Mouse (Mus musculus) forebrain, embryonic 13.5 days (tissue): ENCODE data around the gene Diaph3. TPM values are rescaled to one million over a fixed set of nuclear protein-coding genes. Genes with fewer than 3 reads are reported as not detected.

ENCODE experiments used
- microRNA-seq: library from miRNA; unstranded; fragments of <30 nt; microRNA quantifications from one replicate; pipeline ENCODE4, GENCODE M21; 2016
- polyA plus RNA-seq: library from polyadenylated mRNA; unstranded; fragments of >200 nt; fragmentation: Nextera tagmentation; extraction: Ambion mirVana; gene quantifications from 2 replicates; pipeline ENCODE4 v1.2.1, GENCODE M21; 2015

Gene Diaph3
- polyA plus RNA-seq, 1 experiment from 2014 or later = 10.9 TPM

Small RNAs within 50 kb of the gene (microRNA-seq; reads per million reads assigned to microRNA genes)
- gene Gm23438 = not detected
